Mouse (Mus musculus): ENCODE measurements around the gene Mta1. TPM values are rescaled to one million over a fixed set of nuclear protein-coding genes. Genes with fewer than 3 reads are reported as not detected.

The Mta1 gene
- polyA plus RNA-seq, 1 experiment from 2014 or later, result 11.3 TPM

DNA sequence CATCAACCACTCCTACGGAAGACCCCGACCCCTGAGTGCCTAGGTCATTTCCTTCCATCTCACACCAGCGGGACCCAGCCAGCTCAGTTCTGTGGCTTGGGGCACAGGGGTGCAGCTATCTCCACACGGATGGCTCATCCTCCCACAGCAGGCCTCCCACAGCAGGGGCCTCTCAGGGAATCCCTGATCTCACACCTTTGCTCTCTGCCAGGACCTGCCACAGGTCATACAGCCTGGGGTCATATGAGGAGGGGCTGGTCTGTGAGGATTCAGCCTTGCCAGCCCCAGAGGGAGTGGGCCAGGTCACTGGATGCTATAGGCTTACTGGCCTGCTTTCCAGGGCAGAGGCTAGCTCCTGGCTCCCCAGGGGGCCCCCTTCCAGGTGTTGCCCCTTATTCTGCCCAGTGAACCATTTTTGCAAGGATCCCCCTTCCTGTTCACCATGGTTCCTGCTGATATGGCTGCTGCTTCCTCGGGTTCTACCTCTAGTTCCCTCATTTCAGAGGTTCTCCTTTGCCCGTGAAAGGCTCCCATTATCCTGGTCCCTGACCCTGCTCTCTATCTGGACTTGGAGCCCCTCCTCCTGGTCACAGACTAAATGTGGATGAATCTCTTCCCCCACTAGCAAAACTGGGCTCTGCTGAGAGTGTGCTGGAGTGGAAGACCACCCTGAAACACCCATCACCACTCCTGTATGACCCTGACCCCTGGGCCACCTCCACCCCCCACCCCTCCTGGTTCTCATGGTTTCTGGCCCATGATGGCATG, 1.6 kb downstream of the Mta1 start:
- no peak for ATAC-seq
- H3K4me1 ChIP-seq (replicated peaks), result peaks cover 37% of the 10 kb centered on the region
- peak overlapping the region; percentile 97 for H3K9ac ChIP-seq
- H3K4me3 ChIP-seq (replicated peaks), result peak overlapping the region; percentile 99
- H3K9me3 ChIP-seq, result no peaks in the 10 kb centered on the region
- H3K36me3 ChIP-seq, result no peaks in the 10 kb centered on the region
- peak overlapping the region; percentile 85 for H3K4me2 ChIP-seq (replicated peaks)
- H3K27ac ChIP-seq, result no peak overlapping the region
- WGBS, result 32% methylated on average over 6 of the region's 6 CpGs
- no peaks in the 10 kb centered on the region; the same call in 1 of the 2 replicates for H3K27me3 ChIP-seq (replicated peaks)

DNA sequence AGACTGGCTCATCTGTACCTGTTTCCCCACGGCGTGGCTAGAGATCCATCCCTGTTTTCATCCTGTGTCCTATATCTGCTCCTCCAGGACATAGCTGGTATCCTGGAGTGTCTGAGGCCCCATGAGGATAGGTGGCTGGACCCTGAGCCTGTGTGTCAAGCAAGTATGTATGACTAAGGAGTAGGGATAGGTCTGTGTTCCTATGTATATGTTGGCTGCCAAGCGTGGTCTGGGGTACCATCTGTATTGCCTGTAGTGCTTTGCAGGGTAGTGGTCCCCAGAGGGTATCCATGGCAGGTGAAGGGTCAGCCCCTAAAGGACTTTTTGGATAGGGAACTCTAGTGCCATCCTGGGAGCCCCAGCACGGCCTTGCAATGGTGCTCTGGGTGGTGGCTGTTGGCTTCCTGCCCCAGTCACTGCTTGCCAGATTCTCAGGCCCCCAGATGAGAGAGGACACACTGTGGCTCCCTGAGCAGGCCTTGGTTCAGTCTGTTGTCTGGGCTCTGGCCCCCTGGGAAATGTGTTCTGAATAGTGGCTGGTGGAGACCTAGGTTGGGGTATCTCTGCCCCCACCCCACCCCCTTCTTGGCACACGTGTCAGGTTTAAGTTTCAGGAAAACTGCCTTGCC, 2.5 kb downstream of the Mta1 start:
- no peak for ATAC-seq
- Histone ChIP-seq H3K27me3 (replicated peaks) (no peaks in the 10 kb centered on the region; the same call in 1 of the 2 replicates), H3K4me2 (replicated peaks) (peak overlapping the region; percentile 85; the same call in 1 of the 2 replicates), H3K4me3 (replicated peaks) (no peak overlapping the region), H3K36me3 (no peaks in the 10 kb centered on the region), H3K9ac (peak overlapping the region; percentile 97; the same call in 1 of the 2 replicates), H3K9me3 (no peaks in the 10 kb centered on the region), H3K4me1 (replicated peaks) (peaks cover 37% of the 10 kb centered on the region), H3K27ac (no peak overlapping the region)
- 78% methylated on average over 5 of the region's 5 CpGs for WGBS

DNA sequence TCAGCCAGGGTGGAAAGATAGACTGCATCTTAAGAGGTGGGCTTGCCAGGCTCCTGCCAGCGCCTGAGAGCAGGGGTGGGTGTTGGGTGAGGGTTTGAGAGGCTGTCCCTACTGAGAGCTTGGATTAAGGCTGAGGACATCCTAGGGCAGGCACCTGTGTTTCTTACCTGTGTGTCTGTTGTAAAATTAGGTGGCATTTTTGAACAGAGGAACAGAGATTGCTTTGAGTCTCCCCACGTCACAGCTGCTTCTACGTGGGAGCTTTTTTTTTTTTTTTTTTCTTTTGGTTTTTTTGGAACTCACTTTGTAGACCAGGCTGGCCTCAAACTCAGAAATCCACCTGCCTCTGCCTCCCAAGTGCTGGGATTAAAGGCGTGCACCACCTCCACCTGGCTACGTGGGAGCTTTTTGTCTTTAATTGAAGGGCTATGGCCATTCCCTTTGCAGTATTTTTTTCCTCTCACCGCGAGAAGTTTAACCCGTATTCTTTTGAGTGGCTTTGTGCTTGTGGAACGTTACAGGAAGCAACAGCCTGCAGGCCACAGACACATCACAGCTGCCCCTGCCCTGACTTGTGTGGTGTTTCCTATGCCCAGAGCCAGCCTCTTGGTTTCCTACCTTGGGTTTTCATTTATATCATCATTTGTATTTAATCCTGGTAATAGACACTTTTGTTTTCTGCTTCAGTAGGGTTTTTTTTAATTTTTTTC, 3.3 kb downstream of the Mta1 start:
- whole genome bisulfite sequencing, result 79% methylated on average over 9 of the region's 9 CpGs
- Histone ChIP-seq H3K4me2 (replicated peaks) (no peak overlapping the region), H3K4me3 (replicated peaks) (no peak overlapping the region)

DNA sequence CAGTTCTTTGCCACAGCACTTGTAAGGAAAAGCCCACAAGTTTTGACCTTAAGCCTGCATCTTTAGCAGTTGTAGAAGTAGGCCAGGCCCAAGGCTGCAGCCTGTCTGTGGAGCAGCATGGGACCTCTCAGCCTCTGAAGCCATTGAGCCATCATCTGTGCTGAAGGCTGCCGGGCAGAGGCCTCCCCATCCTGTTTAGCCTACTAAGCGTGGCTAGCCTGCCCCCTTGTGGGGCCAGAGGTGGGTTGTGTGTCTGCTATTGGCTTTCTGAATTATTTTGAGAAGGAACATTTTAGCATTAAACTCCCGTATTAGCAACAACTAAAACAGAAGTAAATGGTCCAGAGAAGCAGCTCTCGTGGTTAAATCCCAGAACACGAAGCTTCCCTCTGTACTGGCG, 4.4 kb downstream of the Mta1 start:
- Histone ChIP-seq H3K4me3 (replicated peaks) (no peak overlapping the region), H3K4me2 (replicated peaks) (no peak overlapping the region), H3K9ac (peak overlapping the region; percentile 14; the same call in 1 of the 2 replicates), H3K4me1 (replicated peaks) (peaks cover 33% of the 10 kb centered on the region), H3K27me3 (replicated peaks) (no peaks in the 10 kb centered on the region), H3K36me3 (no peaks in the 10 kb centered on the region; the same call in 1 of the 2 replicates), H3K9me3 (no peaks in the 10 kb centered on the region), H3K27ac (no peak overlapping the region)
- no peak for ATAC-seq
- 61% methylated on average over 6 of the region's 6 CpGs for WGBS

More for the DNA sequence above, 3.3 kb downstream of the Mta1 start:
- H3K4me1 ChIP-seq (replicated peaks), result peaks cover 37% of the 10 kb centered on the region
- H3K36me3 ChIP-seq, result no peaks in the 10 kb centered on the region; the same call in 1 of the 2 replicates
- H3K27me3 ChIP-seq (replicated peaks), result no peaks in the 10 kb centered on the region; the same call in 1 of the 2 replicates
- no peak overlapping the region for H3K27ac ChIP-seq
- no peaks in the 10 kb centered on the region for H3K9me3 ChIP-seq
- no peak overlapping the region for H3K9ac ChIP-seq
- ATAC-seq, result no peak

DNA sequence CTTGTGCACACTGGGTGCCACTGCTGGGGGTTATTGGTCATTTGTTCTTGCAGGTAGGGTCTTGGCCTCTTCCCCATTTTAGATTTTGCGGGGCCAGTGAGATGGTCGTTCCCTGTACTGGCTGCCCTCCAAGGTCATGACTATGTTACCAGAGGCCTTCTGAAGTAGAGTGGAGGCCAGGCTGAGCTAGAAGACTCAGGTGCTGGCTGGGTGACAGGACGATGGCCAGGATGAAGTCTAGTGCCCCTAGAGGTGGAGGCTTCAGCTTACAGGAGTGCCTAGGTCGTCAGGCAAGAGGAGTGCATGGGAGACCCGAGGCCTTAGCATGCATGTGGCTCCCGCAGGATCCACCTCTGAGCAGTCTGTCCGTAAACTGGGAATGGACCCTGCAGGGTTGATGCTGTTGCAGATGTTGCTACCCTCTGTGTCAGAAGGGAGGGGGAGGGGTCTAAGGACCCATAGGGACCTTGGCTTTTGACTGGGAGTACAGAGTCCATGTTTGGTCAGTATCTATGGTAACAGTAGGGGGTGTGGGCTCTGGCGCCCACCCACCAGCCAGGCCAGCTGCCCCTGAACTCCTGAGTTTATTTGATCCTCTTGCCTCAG, 5.9 kb downstream of the Mta1 start:
- ATAC-seq, result no peak
- Histone ChIP-seq H3K27ac (no peak overlapping the region), H3K27me3 (replicated peaks) (no peaks in the 10 kb centered on the region), H3K9ac (no peak overlapping the region), H3K4me2 (replicated peaks) (no peak overlapping the region), H3K4me3 (replicated peaks) (no peak overlapping the region), H3K9me3 (no peaks in the 10 kb centered on the region), H3K4me1 (replicated peaks) (peaks cover 29% of the 10 kb centered on the region), H3K36me3 (no peaks in the 10 kb centered on the region; the same call in 1 of the 2 replicates)
- WGBS, result 79% methylated on average over 8 of the region's 8 CpGs

DNA sequence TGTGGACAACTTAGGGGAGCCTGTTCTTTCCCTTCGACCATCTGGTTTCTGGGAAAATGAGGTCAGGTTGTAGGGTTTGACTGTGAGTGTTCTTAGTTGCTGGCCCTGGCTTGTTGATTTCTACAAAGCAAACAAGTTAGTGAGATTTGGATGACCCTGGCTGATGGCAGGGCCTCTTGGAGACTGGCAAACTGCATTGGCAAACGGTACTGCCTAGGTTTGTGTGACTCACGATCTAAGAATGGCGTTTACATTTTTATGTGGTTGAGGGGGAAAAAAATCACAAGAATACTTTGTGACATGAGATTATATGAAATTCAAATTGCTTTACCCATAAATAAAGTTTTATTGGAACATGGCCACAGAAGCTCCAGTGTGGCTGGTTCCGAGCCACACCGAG, 8.3 kb downstream of the Mta1 start:
- no peak for ATAC-seq
- WGBS, result 65% methylated on average over 6 of the region's 6 CpGs
- peaks cover 7% of the 10 kb centered on the region for H3K4me1 ChIP-seq (replicated peaks)
- H3K9ac ChIP-seq, result no peak overlapping the region
- no peak overlapping the region for H3K27ac ChIP-seq
- H3K36me3 ChIP-seq, result no peaks in the 10 kb centered on the region; the same call in 1 of the 2 replicates
- no peaks in the 10 kb centered on the region for H3K9me3 ChIP-seq
- no peak overlapping the region for H3K4me2 ChIP-seq (replicated peaks)
- H3K27me3 ChIP-seq (replicated peaks), result no peaks in the 10 kb centered on the region
- H3K4me3 ChIP-seq (replicated peaks), result no peak overlapping the region

DNA sequence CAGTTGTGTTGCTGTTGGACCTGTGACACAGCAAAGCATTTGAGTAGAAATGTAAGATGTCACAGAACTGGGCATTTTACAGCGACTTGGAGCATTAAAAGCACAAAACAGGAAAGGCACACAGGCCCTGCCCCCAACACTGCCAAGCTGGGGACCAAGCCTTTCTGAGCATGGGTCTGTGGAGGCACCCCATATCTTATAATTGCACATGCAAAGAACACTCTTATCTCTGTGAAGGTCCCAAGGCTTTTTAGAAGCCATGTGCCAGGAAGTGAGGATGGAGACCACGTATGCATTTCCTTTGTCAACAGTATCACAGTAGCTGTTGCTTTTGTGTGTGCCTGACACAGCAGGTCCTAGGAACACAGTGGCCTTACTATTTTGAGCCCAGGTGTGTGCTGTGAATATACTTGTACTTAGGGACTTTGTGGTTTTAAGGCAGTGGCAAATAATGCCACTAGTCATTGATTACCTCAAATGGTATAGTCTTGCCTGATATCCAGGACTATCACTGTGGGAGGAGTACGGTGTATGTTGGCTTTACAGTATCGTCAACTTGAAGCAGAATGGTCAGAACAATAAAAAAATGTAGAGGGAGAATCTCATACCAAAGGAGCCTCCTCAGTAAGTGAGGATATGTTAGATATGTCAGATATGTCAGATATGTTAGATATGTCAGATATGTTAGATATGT, 9.5 kb downstream of the Mta1 start:
- no peaks in the 10 kb centered on the region for H3K9me3 ChIP-seq
- 75% methylated on average over 4 of the region's 4 CpGs for WGBS
- no peak overlapping the region for H3K9ac ChIP-seq
- peak; percentile 56; the same call in 1 of the 2 replicates for ATAC-seq
- peaks cover 5% of the 10 kb centered on the region; the same call in 1 of the 2 replicates for H3K4me1 ChIP-seq (replicated peaks)
- no peak overlapping the region for H3K4me2 ChIP-seq (replicated peaks)
- H3K27ac ChIP-seq, result no peak overlapping the region
- H3K36me3 ChIP-seq, result no peaks in the 10 kb centered on the region; the same call in 1 of the 2 replicates
- no peak overlapping the region for H3K4me3 ChIP-seq (replicated peaks)
- no peaks in the 10 kb centered on the region for H3K27me3 ChIP-seq (replicated peaks)

DNA sequence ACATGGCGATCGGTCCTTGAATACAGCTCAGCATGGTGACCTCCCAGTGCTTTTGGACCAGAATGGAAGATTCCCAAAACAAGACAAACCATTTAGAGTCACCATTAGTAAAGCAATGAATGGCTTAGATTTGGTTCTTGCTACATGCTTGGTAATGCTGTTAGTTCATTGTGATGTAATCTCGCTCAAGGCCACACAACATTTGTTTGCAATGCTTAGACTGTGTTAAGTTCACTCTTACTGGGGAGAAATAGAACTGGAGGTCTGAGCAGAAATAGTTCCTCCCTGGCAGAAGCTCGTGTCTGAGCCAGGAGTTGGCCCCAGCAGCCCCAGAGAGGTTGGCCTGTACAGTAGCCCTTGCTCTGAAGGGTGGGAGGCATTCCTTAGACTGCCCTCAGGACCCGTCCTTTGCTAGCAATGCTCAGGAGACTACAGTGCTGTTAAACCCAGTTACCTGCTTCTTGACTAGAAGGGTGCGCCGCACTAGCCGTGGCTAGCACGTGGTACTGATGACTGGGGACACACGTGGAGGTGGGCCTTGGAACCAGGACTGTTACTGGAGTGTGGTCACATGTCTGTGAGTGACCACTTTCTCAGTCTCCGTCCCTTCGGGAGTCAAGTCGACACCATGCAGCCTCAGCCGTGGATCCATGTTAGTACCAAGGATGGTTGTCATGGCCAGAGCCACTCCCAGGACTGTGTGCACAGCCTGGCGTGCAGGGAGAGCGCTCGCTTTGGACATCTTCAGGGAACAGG, 10.6 kb downstream of the Mta1 start:
- Histone ChIP-seq H3K9me3 (no peaks in the 10 kb centered on the region), H3K27me3 (replicated peaks) (no peaks in the 10 kb centered on the region), H3K4me3 (replicated peaks) (no peak overlapping the region), H3K27ac (no peak overlapping the region), H3K36me3 (peaks cover 7% of the 10 kb centered on the region; the same call in 1 of the 2 replicates), H3K9ac (no peak overlapping the region), H3K4me1 (replicated peaks) (peaks cover 3% of the 10 kb centered on the region; the same call in 1 of the 2 replicates), H3K4me2 (replicated peaks) (no peak overlapping the region)
- ATAC-seq, result no peak
- WGBS, result 84% methylated on average over 17 of the region's 17 CpGs

DNA sequence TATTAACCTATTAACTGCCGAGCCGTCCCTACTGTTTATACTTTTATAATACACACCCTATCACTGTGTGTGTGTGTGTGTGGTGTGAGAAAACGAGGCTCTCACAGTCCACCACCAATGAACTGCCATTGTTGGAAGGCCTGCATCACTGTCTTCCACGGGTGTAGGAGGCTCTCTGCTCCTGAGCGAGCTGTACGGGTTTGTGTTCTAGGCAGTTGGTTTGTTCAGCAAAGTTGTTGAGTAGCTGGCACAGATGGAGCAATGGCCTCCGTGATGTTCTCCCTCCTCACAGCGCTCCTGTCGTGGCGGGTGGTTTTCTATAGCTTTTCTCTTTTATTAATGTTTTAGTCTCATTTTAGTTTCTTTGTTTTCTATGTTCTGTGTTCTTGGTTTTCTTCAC, 11.7 kb downstream of the Mta1 start:
- Histone ChIP-seq H3K36me3 (peaks cover 15% of the 10 kb centered on the region; the same call in 1 of the 2 replicates), H3K9me3 (no peaks in the 10 kb centered on the region), H3K9ac (no peak overlapping the region), H3K27ac (no peak overlapping the region), H3K4me2 (replicated peaks) (no peak overlapping the region), H3K4me1 (replicated peaks) (no peaks in the 10 kb centered on the region), H3K4me3 (replicated peaks) (no peak overlapping the region), H3K27me3 (replicated peaks) (no peaks in the 10 kb centered on the region)
- WGBS, result 86% methylated on average over 10 of the region's 10 CpGs
- no peak for ATAC-seq

DNA sequence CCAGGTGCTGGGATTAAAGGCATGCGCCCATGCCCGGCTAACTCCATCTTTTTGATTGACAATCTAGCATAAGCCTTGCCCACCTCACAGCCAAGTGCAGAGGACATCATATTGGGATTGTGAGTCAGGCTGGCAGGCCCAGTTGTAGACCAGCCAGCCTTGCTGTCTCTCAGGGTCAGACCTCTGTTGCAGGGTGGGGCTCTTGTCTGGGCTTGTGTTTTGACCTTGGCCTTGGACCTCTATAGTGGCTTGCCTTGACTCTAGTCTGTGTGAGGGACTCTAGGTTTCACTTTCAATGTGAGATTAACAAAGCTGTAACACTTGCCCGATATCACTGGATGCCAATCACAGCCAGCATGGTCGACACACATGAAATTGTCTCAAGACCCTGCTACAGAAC, 16.1 kb downstream of the Mta1 start:
- no peaks in the 10 kb centered on the region for H3K27me3 ChIP-seq (replicated peaks)
- H3K4me3 ChIP-seq (replicated peaks), result no peak overlapping the region
- no peaks in the 10 kb centered on the region for H3K4me1 ChIP-seq (replicated peaks)
- no peak overlapping the region for H3K9ac ChIP-seq
- no peaks in the 10 kb centered on the region for H3K9me3 ChIP-seq
- H3K36me3 ChIP-seq, result peaks cover 39% of the 10 kb centered on the region
- H3K27ac ChIP-seq, result no peak overlapping the region
- 79% methylated on average over 4 of the region's 4 CpGs for WGBS
- ATAC-seq, result peak; percentile 20; the same call in 1 of the 2 replicates
- no peak overlapping the region for H3K4me2 ChIP-seq (replicated peaks)
